Mouse (Mus musculus) 416B (cell line): ENCODE data around the gene Birc7.

ENCODE experiments used
- DNase-seq: peaks from one replicate; pipeline ENCODE4 v3.0.0; 2011; ENCODE audit warnings: low read depth

The Birc7 gene

GRCm38 (mm10) chr2:180928723-180929122 lies at the start of gene Birc7:
TSS of gene Birc7 (plus strand) at chr2:180929023.
- DNase-seq, result no peak

- DNase-seq, result no peak
Measured at GRCm38 (mm10) chr2:180879365-180880067, 49.3 kb upstream of the Birc7 start.

DNA sequence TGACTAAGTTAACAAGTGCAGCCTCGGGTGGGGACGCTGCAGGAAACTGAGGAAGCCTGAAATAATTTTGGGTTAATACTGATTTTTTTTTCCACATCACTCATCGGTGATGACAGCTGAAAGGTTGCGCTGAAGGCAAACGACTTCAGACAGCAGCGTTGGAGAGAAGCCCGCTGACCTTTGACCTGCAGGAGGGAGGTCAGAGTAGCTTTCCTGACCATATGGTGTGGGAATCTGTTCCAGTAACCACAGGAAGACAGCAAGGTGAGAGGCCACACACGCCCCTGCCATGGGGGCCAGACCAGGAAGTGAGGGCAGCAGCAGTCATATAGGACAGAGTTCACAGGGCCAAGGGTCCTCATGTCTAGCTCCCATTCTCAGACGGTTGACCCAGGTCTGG lies 47.5 kb upstream of the Birc7 start:
- no peak for DNase-seq

DNA sequence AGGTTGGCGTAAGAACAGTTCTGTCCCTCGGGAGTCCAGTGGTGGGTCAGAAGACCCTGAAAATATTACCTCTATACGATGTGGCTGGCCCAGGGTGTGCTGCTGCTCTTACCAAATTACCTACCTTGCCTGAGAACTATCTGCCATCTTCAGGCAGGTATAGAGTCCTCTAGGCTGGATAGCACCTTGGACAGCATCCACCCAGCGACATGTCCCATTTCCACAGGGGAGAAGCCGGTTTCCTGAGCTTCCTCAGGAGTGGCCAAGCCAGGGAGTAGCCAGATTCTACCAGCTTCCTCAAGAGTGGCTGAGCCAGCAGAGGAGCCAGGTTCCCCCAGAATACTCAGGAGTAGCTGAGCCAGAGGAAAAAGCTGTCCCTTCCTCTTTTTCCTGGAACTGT lies 43.6 kb upstream of the Birc7 start:
- no peak for DNase-seq

DNA sequence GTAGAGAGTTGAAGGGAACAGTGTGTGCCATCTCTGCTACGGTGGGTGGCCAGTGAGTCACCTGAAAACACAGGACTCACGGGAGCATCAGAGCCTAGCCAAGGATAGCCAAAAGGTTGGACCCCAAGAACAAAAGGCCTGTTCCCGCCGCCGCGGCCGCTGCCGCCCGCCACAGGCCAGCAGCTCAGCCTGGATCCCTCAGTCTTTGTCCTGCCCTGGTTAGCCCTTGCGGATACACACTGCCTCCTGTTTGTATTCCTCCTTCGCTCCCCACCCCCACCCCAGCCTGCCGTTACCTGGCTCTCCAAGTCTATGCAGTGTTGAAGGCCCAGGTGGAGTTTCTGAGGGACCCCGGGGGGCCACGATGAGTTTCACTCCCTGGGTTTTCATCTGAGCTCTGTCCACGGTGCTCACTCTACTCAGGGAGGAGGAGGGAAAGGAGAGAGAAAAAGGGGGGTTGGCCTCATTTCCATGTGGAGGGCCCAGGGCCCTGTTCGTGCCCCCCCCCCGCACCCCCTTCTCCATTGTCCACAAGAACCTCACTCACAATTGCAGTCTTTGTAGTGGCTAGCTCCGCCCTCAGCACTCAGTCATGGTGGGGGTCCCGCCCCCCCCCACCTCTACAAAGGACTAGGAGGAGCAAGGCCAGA lies 39.4 kb upstream of the Birc7 start:
- no peak for DNase-seq

GRCm38 (mm10) chr2:180889921-180890280 lies 38.9 kb upstream of the Birc7 start:
- no peak for DNase-seq

- DNase-seq, result no peak
Measured at GRCm38 (mm10) chr2:180890422-180891074, 38.3 kb upstream of the Birc7 start.

DNA sequence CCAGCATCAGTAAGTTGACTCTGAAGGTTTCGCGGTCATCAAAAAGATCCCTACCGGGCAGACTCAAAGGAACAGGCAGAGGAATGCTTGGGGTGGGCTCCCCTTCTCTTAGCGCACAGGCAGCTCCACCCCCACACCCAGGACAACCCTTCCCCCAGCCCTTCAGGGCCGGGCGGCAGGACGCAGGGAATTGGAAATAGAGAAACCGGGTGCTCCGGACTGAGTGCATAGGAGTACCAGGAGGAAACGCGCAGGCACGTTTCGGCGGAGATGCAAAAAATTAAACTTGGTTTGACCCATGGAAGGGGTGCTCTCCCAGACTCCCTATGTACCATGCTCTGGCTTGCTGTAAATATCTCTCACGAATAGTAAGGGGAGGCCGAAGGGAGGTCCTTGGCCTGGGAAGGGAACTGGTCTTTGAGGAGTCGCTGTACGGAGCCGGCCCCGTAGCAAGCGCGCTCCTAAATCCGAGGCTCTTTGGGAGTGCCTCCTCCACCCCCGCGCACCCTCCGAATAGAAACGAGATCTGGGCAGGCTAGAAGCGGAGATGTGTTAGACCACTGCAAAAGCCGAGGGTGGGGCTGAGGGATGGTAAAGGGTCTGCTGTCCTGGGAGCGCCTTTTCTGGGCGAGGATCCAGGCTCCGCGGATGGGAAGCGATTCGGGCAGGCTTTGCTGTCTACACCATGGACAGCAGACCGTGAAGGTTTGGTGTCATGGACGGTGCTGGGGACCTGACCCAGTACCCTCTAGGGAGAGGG lies 37.6 kb upstream of the Birc7 start:
- DNase-seq, result no peak

DNA sequence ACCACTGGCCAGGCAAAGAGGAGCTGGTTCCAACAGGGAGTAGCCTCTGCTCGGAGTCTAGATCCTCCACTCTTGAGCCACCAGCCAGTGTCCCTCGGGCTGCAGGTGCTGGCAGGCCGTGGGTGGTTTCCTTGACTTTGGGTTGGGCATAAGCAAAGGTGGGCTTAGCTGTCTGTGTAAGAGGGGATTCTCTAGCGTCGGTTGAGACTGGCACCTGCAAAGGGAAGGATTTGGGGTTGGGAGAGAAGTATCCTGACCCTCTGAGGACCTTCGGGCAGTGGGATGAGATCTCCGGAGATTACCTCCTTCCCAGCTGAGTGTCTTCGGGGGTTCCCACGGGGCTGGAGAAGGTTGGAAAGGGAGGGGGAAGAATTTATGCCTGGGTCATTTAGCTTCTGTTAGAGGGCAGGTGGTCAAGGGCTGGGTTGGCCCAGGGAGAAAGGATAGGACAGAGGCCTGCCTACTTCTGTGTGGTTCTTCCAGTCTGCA lies 36.9 kb upstream of the Birc7 start:
- DNase-seq, result no peak

- DNase-seq, result no peak
Measured at GRCm38 (mm10) chr2:180892841-180893521, 35.8 kb upstream of the Birc7 start.

- no peak for DNase-seq
Measured at GRCm38 (mm10) chr2:180893537-180894028, 35.2 kb upstream of the Birc7 start.

- DNase-seq, result no peak
Measured at GRCm38 (mm10) chr2:180894029-180894623, 34.7 kb upstream of the Birc7 start.

GRCm38 (mm10) chr2:180894734-180895133 lies 34.1 kb upstream of the Birc7 start:
- DNase-seq, result peak; percentile 26

DNA sequence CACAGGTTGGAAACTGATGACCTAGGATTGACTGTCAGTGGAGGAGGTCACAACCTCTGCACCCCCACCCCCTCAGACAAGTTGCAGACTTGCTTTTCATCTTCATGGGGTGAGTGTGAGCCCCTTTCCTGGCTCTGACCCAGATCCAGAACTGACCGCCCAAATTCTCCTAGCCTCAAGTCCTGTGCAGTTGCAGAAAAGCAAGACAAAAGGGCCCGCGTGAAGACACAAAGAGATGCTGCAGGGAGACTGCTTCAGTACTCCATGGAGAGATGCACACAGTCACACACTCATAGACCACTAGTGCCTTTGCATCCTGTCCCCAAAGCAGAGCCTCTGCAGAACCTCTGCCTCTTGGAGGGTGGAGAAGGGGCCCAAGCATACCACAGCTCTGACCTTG lies 33.5 kb upstream of the Birc7 start:
- DNase-seq, result no peak

GRCm38 (mm10) chr2:180895837-180896525 lies 32.8 kb upstream of the Birc7 start:
- no peak for DNase-seq

GRCm38 (mm10) chr2:180896819-180897625 lies 31.8 kb upstream of the Birc7 start:
- no peak for DNase-seq

GRCm38 (mm10) chr2:180897857-180898256 lies 31.0 kb upstream of the Birc7 start:
- DNase-seq, result no peak

DNA sequence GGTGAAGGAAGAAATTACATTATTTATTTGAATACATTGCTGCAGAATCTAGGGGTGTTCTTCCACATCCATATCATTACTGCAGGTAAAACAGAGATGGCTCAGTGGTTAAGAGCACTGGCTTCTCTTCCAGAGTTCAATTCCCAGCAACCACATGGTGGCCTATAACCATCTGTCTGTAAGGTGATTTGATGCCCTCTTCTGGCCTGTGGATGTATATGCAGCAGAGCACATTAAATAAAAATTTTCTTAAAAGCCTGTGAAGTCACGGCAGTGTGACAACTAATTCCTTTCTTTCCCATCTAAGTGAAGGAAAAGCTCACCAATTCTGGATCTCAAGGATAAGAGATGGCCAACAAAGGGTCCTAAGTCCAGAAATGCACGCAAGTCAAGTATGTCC lies 26.7 kb upstream of the Birc7 start:
- DNase-seq, result peak; percentile 82

GRCm38 (mm10) chr2:180904435-180905208 lies 24.2 kb upstream of the Birc7 start:
- no peak for DNase-seq
